Mouse (Mus musculus) lung, postnatal 0 days (tissue): ENCODE measurements around the gene Hhex. TPM values are rescaled to one million over a fixed set of nuclear protein-coding genes. Genes with fewer than 3 reads are reported as not detected.

Experiments
- ATAC-seq: fragments of 200-750 bp; cut with Nextera tagmentation; 2 replicates; pipeline ENCODE4 v1.8.0; 2017; ENCODE audit warnings: moderate library complexity
- DNase-seq: peaks from one replicate; pipeline ENCODE4 v3.0.0-alpha.2; 2016; ENCODE audit warnings: low spot score
- H3K27ac ChIP-seq: fragments of 300-500 bp; sonication (generic); 2 replicates; pipeline ENCODE4 v1.5.1; 2014; ENCODE audit warnings: antibody characterized with exemption, mild to moderate bottlenecking, low read length, mixed read lengths
- H3K27me3 ChIP-seq: fragments of 300-500 bp; sonication (generic); replicated peaks from 2 replicates; pipeline ENCODE4 v1.6.1; 2014; ENCODE audit warnings: low read length, mixed read lengths; ENCODE audit not compliant: insufficient read depth
- H3K36me3 ChIP-seq: fragments of 300-500 bp; sonication (generic); 2 replicates; pipeline ENCODE4 v1.6.1; 2014; ENCODE audit warnings: low read length, mixed read lengths; ENCODE audit not compliant: insufficient read depth
- H3K4me1 ChIP-seq: fragments of 300-500 bp; sonication (generic); 2 replicates; pipeline ENCODE4 v1.6.1; 2014; ENCODE audit warnings: antibody characterized with exemption, low read depth, low read length, mixed read lengths; ENCODE audit not compliant: insufficient read depth
- H3K4me2 ChIP-seq: fragments of 300-500 bp; sonication (generic); replicated peaks from 2 replicates; pipeline ENCODE4 v1.6.1; 2014; ENCODE audit warnings: low read depth, mild to moderate bottlenecking, low read length, moderate library complexity, mixed read lengths
- H3K4me3 ChIP-seq: fragments of 300-500 bp; sonication (generic); 2 replicates; pipeline ENCODE4 v1.5.1; 2014; ENCODE audit warnings: low read depth, low read length
- H3K9ac ChIP-seq: fragments of 300-500 bp; sonication (generic); replicated peaks from 2 replicates; pipeline ENCODE4 v1.6.1; 2014; ENCODE audit warnings: low read depth, mild to moderate bottlenecking
- H3K9me3 ChIP-seq: fragments of 300-500 bp; sonication (generic); 2 replicates; pipeline ENCODE4 v1.6.1; 2016; ENCODE audit warnings: low read length, mixed read lengths
- CTCF ChIP-seq: IDR thresholded peaks from 2 replicates; pipeline ENCODE4 v1.5.1; 2016; ENCODE audit warnings: antibody characterized with exemption, mild to moderate bottlenecking
- EP300 ChIP-seq: IDR thresholded peaks from 2 replicates; pipeline ENCODE4 v1.6.1; 2016; ENCODE audit warnings: antibody characterized with exemption, mild to moderate bottlenecking, control low read depth
- WGBS: fragments of 180-500 bp; shearing (Covaris S2); extraction: QIAGEN DNeasy Blood & Tissue Kit; methylation state at CpG from one replicate; pipeline ENCODE4 v1.1.7; 2014; 5-methylcytosine and 5-hydroxymethylcytosine counted together
- polyA plus RNA-seq: library from polyadenylated mRNA; unstranded; fragments of >200 nt; fragmentation: Nextera tagmentation; extraction: Ambion mirVana; gene quantifications from 2 replicates; pipeline ENCODE4 v1.2.1, GENCODE M21; 2015

Hhex gene
- polyA plus RNA-seq, 1 experiment from 2014 or later, result 23.4 TPM

- Histone ChIP-seq H3K9me3 (no peaks in the 10 kb centered on the region), H3K27me3 (no peaks in the 10 kb centered on the region), H3K36me3 (no peaks in the 10 kb centered on the region), H3K4me1 (no peaks in the 10 kb centered on the region), H3K4me2 (no peak overlapping the region), H3K4me3 (no peak overlapping the region), H3K9ac (no peak overlapping the region), H3K27ac (no peak overlapping the region)
- WGBS, result 65% methylated on average over 6 of the region's 6 CpGs
- TF ChIP-seq EP300 (no peak), CTCF (no peak)
- ATAC-seq (no peak), DNase-seq (no peak)
Measured at GRCm38 (mm10) chr19:37484787-37485186, 50.2 kb downstream of the Hhex start.

DNA sequence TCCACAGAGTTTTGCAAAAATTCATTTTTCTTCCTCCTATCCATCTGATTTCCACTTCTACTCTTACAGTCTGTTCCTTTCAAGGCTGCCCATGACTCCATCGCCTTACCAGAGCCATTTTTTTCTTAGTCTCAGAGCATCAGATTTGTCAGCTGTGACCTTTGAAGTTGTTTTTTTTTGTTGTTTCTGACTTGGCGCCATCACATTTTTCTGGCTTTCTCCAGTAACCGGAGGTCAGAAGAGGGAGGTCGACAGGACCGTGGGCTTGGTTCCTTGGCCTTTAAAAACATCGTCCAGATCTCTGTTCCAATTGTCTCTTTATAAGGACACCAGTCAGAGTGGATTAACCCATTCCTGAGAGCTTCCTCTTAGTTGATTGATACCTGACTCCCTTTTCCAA lies 52.2 kb downstream of the Hhex start:
- H3K27ac ChIP-seq, result no peak overlapping the region
- WGBS, result 81% methylated on average over 6 of the region's 6 CpGs
- no peaks in the 10 kb centered on the region for H3K9me3 ChIP-seq
- no peak overlapping the region for H3K4me2 ChIP-seq
- no peak overlapping the region for H3K9ac ChIP-seq
- ATAC-seq, result no peak
- no peaks in the 10 kb centered on the region for H3K27me3 ChIP-seq
- H3K36me3 ChIP-seq, result no peaks in the 10 kb centered on the region
- H3K4me1 ChIP-seq, result no peaks in the 10 kb centered on the region
- DNase-seq, result no peak
- H3K4me3 ChIP-seq, result no peak overlapping the region
- no peak for TF ChIP-seq CTCF
- TF ChIP-seq EP300, result no peak

DNA sequence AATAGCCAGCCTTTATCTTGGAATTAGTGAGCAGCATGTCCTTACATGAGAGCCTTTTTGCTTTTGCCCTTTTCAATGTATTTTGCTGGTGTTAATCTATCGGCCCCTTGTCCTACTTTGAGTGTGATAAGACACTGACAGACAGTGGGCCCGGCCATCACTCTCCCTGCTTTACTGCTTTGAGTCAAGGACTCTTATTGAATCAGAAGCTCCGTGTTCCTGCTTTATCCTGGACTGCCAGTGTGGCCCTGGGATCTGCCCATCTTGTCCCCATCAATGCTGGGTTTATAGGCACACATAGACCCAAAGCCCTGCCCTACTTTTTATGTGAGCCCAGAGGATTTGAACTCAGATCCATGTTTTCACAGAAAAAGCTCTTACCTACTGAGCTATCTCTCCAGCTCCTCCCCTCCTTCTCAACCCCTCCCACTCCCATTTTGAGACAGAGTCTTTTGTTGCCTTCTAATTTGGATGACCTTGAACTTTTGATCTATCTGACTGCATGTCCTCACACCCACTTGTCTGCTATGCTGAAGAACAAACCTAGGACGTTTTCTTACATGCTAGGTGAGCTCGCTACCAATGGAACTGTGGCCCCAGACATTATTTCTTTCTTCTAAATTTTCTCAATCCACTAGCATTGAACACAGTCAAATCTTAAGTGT lies 53.3 kb downstream of the Hhex start:
- Histone ChIP-seq H3K9me3 (no peaks in the 10 kb centered on the region), H3K36me3 (no peaks in the 10 kb centered on the region), H3K9ac (no peak overlapping the region), H3K4me2 (no peak overlapping the region), H3K27me3 (no peaks in the 10 kb centered on the region), H3K4me3 (no peak overlapping the region), H3K27ac (no peak overlapping the region), H3K4me1 (no peaks in the 10 kb centered on the region)
- 72% methylated on average over 5 of the region's 5 CpGs for WGBS
- DNase-seq, result no peak
- no peak for ATAC-seq
- TF ChIP-seq EP300 (no peak), CTCF (no peak)

GRCm38 (mm10) chr19:37488608-37489262 lies 54.1 kb downstream of the Hhex start:
- Histone ChIP-seq H3K9me3 (no peaks in the 10 kb centered on the region), H3K27me3 (no peaks in the 10 kb centered on the region), H3K4me2 (no peak overlapping the region), H3K4me1 (no peaks in the 10 kb centered on the region), H3K36me3 (no peaks in the 10 kb centered on the region), H3K4me3 (no peak overlapping the region), H3K9ac (no peak overlapping the region), H3K27ac (no peak overlapping the region)
- 42% methylated on average over 7 of the region's 7 CpGs for WGBS
- ATAC-seq (no peak), DNase-seq (peak; percentile 52)
- TF ChIP-seq EP300, result no peak
- TF ChIP-seq CTCF, result no peak

Other genes starting within 250 kb of the Hhex start
- 83.1 and 97.6 TPM in 2 replicates for gene March5, start 227.3 kb upstream of the Hhex start, polyA plus RNA-seq
- gene Cpeb3, start 226.2 kb upstream of the Hhex start, polyA plus RNA-seq, result 1.3 and 2.3 TPM in 2 replicates
- 15.6 and 19.7 TPM in 2 replicates for gene Ide, start 97.0 kb upstream of the Hhex start, polyA plus RNA-seq
- 2.1 and 3.2 TPM in 2 replicates for gene Kif11, start 58.4 kb upstream of the Hhex start, polyA plus RNA-seq
- gene Exoc6, start 115.6 kb downstream of the Hhex start, polyA plus RNA-seq, result 11.3 and 11.9 TPM in 2 replicates